ENCODE assay signal across 25 mouse cellular contexts in the genomic region with DNA sequence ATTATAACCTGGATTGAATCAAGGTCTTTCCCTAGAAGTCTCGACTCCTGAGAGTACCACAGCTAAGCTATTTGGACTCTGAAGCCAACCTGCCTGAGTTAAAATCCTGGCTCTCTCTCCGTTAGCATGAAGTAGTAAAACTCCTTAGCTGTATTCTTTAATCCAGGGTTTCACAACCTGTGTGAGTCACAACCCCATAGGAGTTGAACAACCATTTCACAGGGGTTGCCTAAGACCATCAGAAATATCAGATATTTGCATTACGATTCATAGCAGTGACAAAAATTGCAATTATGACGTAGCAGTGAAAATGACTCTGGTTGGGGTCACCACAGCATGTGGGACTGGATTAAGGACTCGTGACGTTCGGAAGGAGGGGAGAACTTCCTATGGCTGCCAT. TPM values are rescaled to one million over a fixed set of nuclear protein-coding genes. Genes with fewer than 3 reads are reported as not detected.
DNase-seq lines count a peak whose midpoint lies in the region; ATAC-seq and TF ChIP-seq lines count a peak whose summit lies in the region.
"Had no signal": no experiment of that assay in that cellular context is flagged by ENCODE, and none has a peak within 500 bp of the region (broad histone marks: within the 10 kb centered on the region; RNA-seq: fewer than 3 reads in every experiment).

No protein-coding gene starts in this region.

- no peak overlapping the region for H3K27ac ChIP-seq in lung, postnatal 0 days (ENCODE audit: low read length)
- H3K27ac ChIP-seq in heart, embryonic 11.5 days (ENCODE audit: low read depth, low read length): no peak overlapping the region
- H3K27ac ChIP-seq: forebrain, embryonic 12.5 days; forebrain, embryonic 15.5 days; heart, adult 2 months; heart, embryonic 10.5 days; hindbrain, embryonic 12.5 days; hindbrain, embryonic 15.5 days had no signal

- no peak for TF ChIP-seq CTCF in lung, postnatal 0 days (IDR thresholded peaks at IDR 0.05)

- H3K36me3 ChIP-seq in lung, postnatal 0 days (ENCODE audit: insufficient read depth, low read length): 0 out of 2 replicates have a peak, but pooled peaks cover 6% of the 10 kb centered on the region
- H3K36me3 ChIP-seq in heart, embryonic 11.5 days (ENCODE audit: control insufficient read depth, insufficient read depth, low read length): no peaks in the 10 kb centered on the region
- H3K36me3 ChIP-seq: forebrain, embryonic 12.5 days; forebrain, embryonic 15.5 days; hindbrain, embryonic 12.5 days; hindbrain, embryonic 15.5 days had no signal

- H3K27me3 ChIP-seq in lung, postnatal 0 days (replicated peaks; ENCODE audit: insufficient read depth, low read length): no peaks in the 10 kb centered on the region
- H3K27me3 ChIP-seq in heart, embryonic 11.5 days (ENCODE audit: control insufficient read depth, insufficient read depth, low read length): 0 out of 2 replicates have a peak, but pooled peaks cover 2% of the 10 kb centered on the region
- H3K27me3 ChIP-seq: CH12.LX; forebrain, embryonic 15.5 days; hindbrain, embryonic 15.5 days had no signal

- no peak for ATAC-seq in lung, postnatal 0 days
- ATAC-seq in granulocyte monocyte progenitor cell, adult 5-6 weeks (replicated peaks; ENCODE audit: poor library complexity, severe bottlenecking): peak; percentile 43
- ATAC-seq in heart, embryonic 11.5 days (replicated peaks; ENCODE audit: insufficient number of reproducible peaks, low FRiP score, low TSS enrichment): no peak
- no peak for ATAC-seq in megakaryocyte, adult 5-6 weeks (ENCODE audit: poor library complexity, severe bottlenecking)
- ATAC-seq: forebrain, embryonic 15.5 days had no signal

- TF ChIP-seq EP300 in lung, postnatal 0 days (IDR thresholded peaks at IDR 0.05): no peak

- no peak overlapping the region for H3K4me2 ChIP-seq in lung, postnatal 0 days (replicated peaks; ENCODE audit: low read depth, low read length)
- no peak overlapping the region for H3K4me2 ChIP-seq in heart, embryonic 11.5 days
- H3K4me2 ChIP-seq: forebrain, embryonic 12.5 days; forebrain, embryonic 15.5 days; hindbrain, embryonic 12.5 days; hindbrain, embryonic 15.5 days had no signal

- peak; percentile 50 for DNase-seq in lung, postnatal 0 days (ENCODE audit: low spot score)
- no peak for DNase-seq in lung, postnatal 4 days
- peak; percentile 88 for DNase-seq in NIH3T3 (ENCODE audit: low read depth)
- no peak for DNase-seq in layer of hippocampus, postnatal 25 days (ENCODE audit: extremely low spot score in 1 of 2, low spot score in 1 of 2)
- DNase-seq: adrenal gland, adult 8-10 months; adrenal gland, postnatal 25 days; cerebellum, adult 11-12 months; cerebellum, adult 8-10 months; cerebellum, postnatal 10 days; gastrocnemius, postnatal 25 days; heart, adult 2 months had no signal

- H3K9ac ChIP-seq in lung, postnatal 0 days (replicated peaks; ENCODE audit: low read depth): no peak overlapping the region
- no peak overlapping the region for H3K9ac ChIP-seq in heart, embryonic 11.5 days (ENCODE audit: low read depth, low read length)
- H3K9ac ChIP-seq: forebrain, embryonic 12.5 days; forebrain, embryonic 15.5 days; hindbrain, embryonic 12.5 days; hindbrain, embryonic 15.5 days had no signal

- peaks cover 5% of the 10 kb centered on the region; the same call in 1 of the 2 replicates for H3K4me1 ChIP-seq in lung, postnatal 0 days (ENCODE audit: insufficient read depth, low read depth, low read length)
- H3K4me1 ChIP-seq in heart, embryonic 11.5 days (ENCODE audit: control insufficient read depth, insufficient read depth, low read length): peaks cover 11% of the 10 kb centered on the region
- H3K4me1 ChIP-seq: hindbrain, embryonic 15.5 days had no signal

- no peaks in the 10 kb centered on the region for H3K9me3 ChIP-seq in lung, postnatal 0 days (ENCODE audit: low read length)
- H3K9me3 ChIP-seq in heart, embryonic 11.5 days (replicated peaks; ENCODE audit: control insufficient read depth, low read length): no peaks in the 10 kb centered on the region
- H3K9me3 ChIP-seq: forebrain, embryonic 12.5 days; forebrain, embryonic 15.5 days; G1E; heart, embryonic 10.5 days; hindbrain, embryonic 12.5 days; hindbrain, embryonic 15.5 days had no signal

- 70% methylated on average over 7 of the region's 7 CpGs for WGBS in lung, postnatal 0 days
- WGBS in heart, embryonic 11.5 days (ENCODE audit: insufficient replicate concordance): 84% methylated on average over 7 of the region's 7 CpGs

- no peak overlapping the region for H3K4me3 ChIP-seq in lung, postnatal 0 days (ENCODE audit: low read depth, low read length)
- no peak overlapping the region for H3K4me3 ChIP-seq in heart, embryonic 11.5 days (ENCODE audit: low read depth, low read length)
- H3K4me3 ChIP-seq: forebrain, embryonic 12.5 days; forebrain, embryonic 15.5 days; heart, adult 2 months; heart, embryonic 10.5 days; hindbrain, embryonic 12.5 days; hindbrain, embryonic 15.5 days had no signal

RNA-seq across cellular contexts. Expression of a gene that starts 1.0 kb away (rescaled TPM):
- 3.6 and 4.3 TPM in 2 replicates for polyA plus RNA-seq in lung, postnatal 0 days (2015; fragmentation: Nextera tagmentation; extraction: Ambion mirVana)
- 7.4 and 42.7 TPM in 2 replicates for total RNA-seq in granulocyte monocyte progenitor cell, adult 5-6 weeks (2014; fragmentation: Nextera tagmentation)
- total RNA-seq in granulocyte monocyte progenitor cell, adult 5-6 weeks (2017): 15.2 and 31.6 TPM in 2 replicates
- 0.94 and 1.2 TPM in 2 replicates for polyA plus RNA-seq in heart, embryonic 11.5 days (2014; fragmentation: Nextera tagmentation; extraction: Ambion mirVana)
- total RNA-seq in layer of hippocampus, postnatal 25 days (2021): 1 to 10 TPM; 2.0 to 2.3 TPM
- total RNA-seq in megakaryocyte, adult 5-6 weeks (2015): 638 and 660 TPM in 2 replicates
- 1,192 and 1,305 TPM in 2 replicates for total RNA-seq in megakaryocyte, adult 5-6 weeks (2017)

RNA-seq across cellular contexts. Expression of a gene that starts 24.6 kb away (rescaled TPM):
- 35.8 and 40.2 TPM in 2 replicates for polyA plus RNA-seq in lung, postnatal 0 days (2015; fragmentation: Nextera tagmentation; extraction: Ambion mirVana)
- 7.5 and 11.5 TPM in 2 replicates for total RNA-seq in granulocyte monocyte progenitor cell, adult 5-6 weeks (2014; fragmentation: Nextera tagmentation)
- 2.0 and 3.4 TPM in 2 replicates for total RNA-seq in granulocyte monocyte progenitor cell, adult 5-6 weeks (2017)
- 11.2 and 13.4 TPM in 2 replicates for polyA plus RNA-seq in heart, embryonic 11.5 days (2014; fragmentation: Nextera tagmentation; extraction: Ambion mirVana)
- 10 to 100 TPM; 13.1 to 13.6 TPM for total RNA-seq in layer of hippocampus, postnatal 25 days (2021)
- 34.6 and 39.9 TPM in 2 replicates for total RNA-seq in megakaryocyte, adult 5-6 weeks (2015)
- 30.8 and 31.9 TPM in 2 replicates for total RNA-seq in megakaryocyte, adult 5-6 weeks (2017)

RNA-seq across cellular contexts. Expression of a gene that starts 28.2 kb away (rescaled TPM):
- 71.0 and 76.9 TPM in 2 replicates for polyA plus RNA-seq in lung, postnatal 0 days (2015; fragmentation: Nextera tagmentation; extraction: Ambion mirVana)
- total RNA-seq in granulocyte monocyte progenitor cell, adult 5-6 weeks (2014; fragmentation: Nextera tagmentation): 17.0 and 18.1 TPM in 2 replicates
- total RNA-seq in granulocyte monocyte progenitor cell, adult 5-6 weeks (2017): 7.5 and 23.4 TPM in 2 replicates
- 31.3 and 33.4 TPM in 2 replicates for polyA plus RNA-seq in heart, embryonic 11.5 days (2014; fragmentation: Nextera tagmentation; extraction: Ambion mirVana)
- total RNA-seq in layer of hippocampus, postnatal 25 days (2021): 10 to 100 TPM; 32.5 to 38.4 TPM
- 5.6 and 9.3 TPM in 2 replicates for total RNA-seq in megakaryocyte, adult 5-6 weeks (2015)
- 8.6 and 15.4 TPM in 2 replicates for total RNA-seq in megakaryocyte, adult 5-6 weeks (2017)

RNA-seq across cellular contexts. Expression of a gene that starts 29.7 kb away (rescaled TPM):
- polyA plus RNA-seq in lung, postnatal 0 days (2015; fragmentation: Nextera tagmentation; extraction: Ambion mirVana): 31.9 and 33.9 TPM in 2 replicates
- total RNA-seq in granulocyte monocyte progenitor cell, adult 5-6 weeks (2014; fragmentation: Nextera tagmentation): 48.7 and 68.9 TPM in 2 replicates
- 23.8 and 27.8 TPM in 2 replicates for total RNA-seq in granulocyte monocyte progenitor cell, adult 5-6 weeks (2017)
- 25.8 and 31.2 TPM in 2 replicates for polyA plus RNA-seq in heart, embryonic 11.5 days (2014; fragmentation: Nextera tagmentation; extraction: Ambion mirVana)
- 10 to 100 TPM; 66.6 to 70.2 TPM for total RNA-seq in layer of hippocampus, postnatal 25 days (2021)
- 27.7 and 38.0 TPM in 2 replicates for total RNA-seq in megakaryocyte, adult 5-6 weeks (2015)
- 39.9 and 48.4 TPM in 2 replicates for total RNA-seq in megakaryocyte, adult 5-6 weeks (2017)

RNA-seq across cellular contexts. Expression of a gene that starts 37.6 kb away (rescaled TPM):
- polyA plus RNA-seq in lung, postnatal 0 days (2015; fragmentation: Nextera tagmentation; extraction: Ambion mirVana): 0.13 and 0.36 TPM in 2 replicates
- total RNA-seq in granulocyte monocyte progenitor cell, adult 5-6 weeks (2014; fragmentation: Nextera tagmentation): not detected in 2 replicates
- total RNA-seq in granulocyte monocyte progenitor cell, adult 5-6 weeks (2017): not detected in 2 replicates
- polyA plus RNA-seq in heart, embryonic 11.5 days (2014; fragmentation: Nextera tagmentation; extraction: Ambion mirVana): 0.07 TPM in 1 of 2 replicates, not detected in the other
- not detected for total RNA-seq in layer of hippocampus, postnatal 25 days (2021)
- not detected in 2 replicates for total RNA-seq in megakaryocyte, adult 5-6 weeks (2015)
- not detected in 2 replicates for total RNA-seq in megakaryocyte, adult 5-6 weeks (2017)
- total RNA-seq: CH12.LX; gastrocnemius, adult 8-10 months; gastrocnemius, postnatal 25 days; heart, adult 2 months; heart, postnatal 25 days; hematopoietic stem cell, adult 5-6 weeks had no signal
- polyA plus RNA-seq: forebrain, embryonic 15.5 days; G1E; heart, adult 2 months; heart, postnatal 0 days had no signal

Comparison
In these comparisons a context has a peak if more than half of its experiments do, and no peak if none do; other contexts are left out.
1. DNase-seq: peak in lung, postnatal 0 days (single experiment) and NIH3T3 (single experiment); none in lung, postnatal 4 days (0 of 2) and layer of hippocampus, postnatal 25 days (0 of 2).
2. RNA of a gene that starts 1.0 kb away (total RNA-seq): 638 to 1,305 TPM in megakaryocyte, adult 5-6 weeks; 7.4 to 42.7 TPM in granulocyte monocyte progenitor cell, adult 5-6 weeks and 2.0 to 2.3 TPM in layer of hippocampus, postnatal 25 days; every median in the first group is over 10 times any median in the second.